Mouse (Mus musculus): ENCODE data around the gene Smim15.

DNA sequence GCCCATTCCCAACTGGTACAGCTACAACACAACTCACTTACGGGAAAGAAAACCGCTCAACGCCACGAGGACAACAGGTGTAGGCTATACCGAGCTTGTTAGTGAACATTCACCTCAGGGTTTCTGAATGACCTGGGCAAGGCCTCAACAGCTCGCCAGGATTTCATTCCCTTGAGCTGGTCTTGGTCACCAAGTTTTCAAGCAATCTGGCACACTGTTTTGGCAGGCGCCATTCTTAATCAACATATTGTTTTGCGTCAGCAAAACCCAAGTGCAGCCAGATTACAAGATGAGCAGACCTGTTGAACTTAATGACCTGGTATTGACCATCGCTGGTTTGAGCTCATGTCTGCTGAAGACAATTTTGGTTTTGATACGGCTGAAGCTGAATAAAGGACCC lies 25.9 kb downstream of the Smim15 start:
- TF ChIP-seq CTCF (IDR thresholded peaks at IDR 0.05; ENCODE audit: borderline replicate concordance, insufficient read depth, low read length) (no peak), POLR2A (IDR thresholded peaks at IDR 0.05; ENCODE audit: low read depth, low read length) (no peak)
